Mouse (Mus musculus) forebrain, embryonic 13.5 days (tissue): ENCODE results near the gene S100pbp. TPM values are rescaled to one million over a fixed set of nuclear protein-coding genes. Genes with fewer than 3 reads are reported as not detected.

Experiments
- ATAC-seq: fragments of 200-750 bp; cut with Nextera tagmentation; 2 replicates; pipeline ENCODE4 v1.8.0; 2017
- H3K27ac ChIP-seq: fragments of 300-500 bp; sonication (generic); 2 replicates; pipeline ENCODE4 v1.5.1; 2015; ENCODE audit warnings: inconsistent platforms, mild to moderate bottlenecking, moderate library complexity
- H3K27me3 ChIP-seq: fragments of 300-500 bp; sonication (generic); 2 replicates; pipeline ENCODE4 v1.6.1; 2015; ENCODE audit warnings: mild to moderate bottlenecking, inconsistent platforms
- H3K36me3 ChIP-seq: fragments of 300-500 bp; sonication (generic); 2 replicates; pipeline ENCODE4 v1.6.1; 2015; ENCODE audit warnings: mild to moderate bottlenecking, inconsistent platforms; ENCODE audit not compliant: poor library complexity, severe bottlenecking
- H3K4me1 ChIP-seq: fragments of 300-500 bp; sonication (generic); 2 replicates; pipeline ENCODE4 v1.6.1; 2015; ENCODE audit warnings: inconsistent platforms
- H3K4me2 ChIP-seq: fragments of 300-500 bp; sonication (generic); 2 replicates; pipeline ENCODE4 v1.6.1; 2015; ENCODE audit warnings: inconsistent platforms, mild to moderate bottlenecking, moderate library complexity
- H3K4me3 ChIP-seq: fragments of 300-500 bp; sonication (generic); 2 replicates; pipeline ENCODE4 v1.5.1; 2015; ENCODE audit warnings: mild to moderate bottlenecking, inconsistent platforms
- H3K9ac ChIP-seq: fragments of 300-500 bp; sonication (generic); 2 replicates; pipeline ENCODE4 v1.6.1; 2015; ENCODE audit warnings: mild to moderate bottlenecking, inconsistent platforms
- H3K9me3 ChIP-seq: fragments of 300-500 bp; sonication (generic); replicated peaks from 2 replicates; pipeline ENCODE4 v1.6.1; 2016; ENCODE audit warnings: inconsistent platforms
- WGBS: fragments of 180-500 bp; shearing (Covaris S2); methylation state at CpG from one replicate; pipeline ENCODE4 v1.1.7; 2015; 5-methylcytosine and 5-hydroxymethylcytosine counted together
- polyA plus RNA-seq: library from polyadenylated mRNA; unstranded; fragments of >200 nt; fragmentation: Nextera tagmentation; extraction: Ambion mirVana; gene quantifications from 2 replicates; pipeline ENCODE4 v1.2.1, GENCODE M21; 2015

The S100pbp gene
- polyA plus RNA-seq, 1 experiment from 2014 or later: 15.6 TPM

DNA sequence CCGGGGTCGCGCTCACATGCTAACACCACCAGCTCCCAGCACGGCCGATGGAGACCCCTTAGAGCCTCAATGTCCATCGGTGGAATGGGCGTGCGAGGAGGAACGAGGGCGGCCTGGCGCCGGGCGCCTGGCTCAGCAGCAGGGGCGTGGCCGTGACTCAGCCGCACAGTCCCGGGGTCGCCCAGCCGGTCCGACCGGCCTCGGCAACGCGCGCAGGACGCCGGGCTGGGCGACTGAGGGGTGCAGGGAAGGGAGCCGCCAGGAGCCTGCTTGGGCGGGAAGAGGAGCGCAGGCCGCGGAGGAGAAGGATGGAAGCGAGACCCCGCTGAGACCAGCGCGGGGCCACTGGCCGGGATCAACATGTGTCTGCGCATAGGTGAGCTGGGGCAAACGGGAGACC is 84.2 kb downstream of the S100pbp start, which contains the start of gene Tmem54:
TSS of gene Tmem54 (plus strand) at position 193 of the 400 bp plus-strand sequence.
- WGBS: 1% methylated on average over 40 of the region's 40 CpGs
- no peak for ATAC-seq
- peak within 1 kb of the TSS; percentile 34; the same call in 1 of the 2 replicates for H3K9ac ChIP-seq
- H3K27me3 ChIP-seq: peaks cover 61% of the 10 kb centered on the region
- peak within 1 kb of the TSS; percentile 52 for H3K4me2 ChIP-seq
- H3K36me3 ChIP-seq: no peaks in the 10 kb centered on the region
- peaks cover 6% of the 10 kb centered on the region; the same call in 1 of the 2 replicates for H3K4me1 ChIP-seq
- no peaks in the 10 kb centered on the region for H3K9me3 ChIP-seq
- H3K27ac ChIP-seq: no peak within 1 kb of the TSS
- peak within 1 kb of the TSS; percentile 25 for H3K4me3 ChIP-seq

DNA sequence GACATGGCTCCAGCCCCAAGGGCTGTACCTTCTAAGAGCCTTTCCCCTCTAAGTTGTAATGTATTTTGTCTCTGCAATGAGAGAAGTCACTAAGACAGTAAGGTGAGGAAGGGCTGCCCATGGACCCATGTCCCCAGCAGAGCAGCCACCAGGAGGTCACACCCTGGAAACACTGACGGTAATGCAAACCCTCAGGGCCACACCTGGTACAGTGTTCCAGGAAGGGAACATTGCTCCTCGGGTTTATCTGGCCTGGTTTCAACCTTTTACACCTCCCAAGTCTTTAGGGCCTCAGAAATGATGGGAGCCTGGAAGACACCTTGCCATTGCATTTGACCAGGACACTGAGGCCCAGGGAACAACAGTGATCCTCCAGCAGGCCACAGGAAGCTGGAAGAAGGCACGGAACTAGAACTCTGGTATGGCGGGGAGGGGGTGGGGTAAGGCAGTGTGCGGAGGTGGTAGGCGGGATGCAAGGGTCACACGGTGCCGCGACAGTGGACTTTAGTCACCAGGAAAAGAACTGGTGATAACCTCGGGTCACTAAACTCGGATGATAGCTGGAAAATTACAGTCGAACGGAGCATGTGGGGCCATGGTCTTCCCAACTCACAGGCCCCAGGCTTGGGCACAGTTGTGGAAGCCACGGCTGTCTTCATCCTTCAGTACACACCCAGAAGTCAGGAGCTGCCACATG is 87.2 kb downstream of the S100pbp start:
- Histone ChIP-seq H3K9me3 (no peaks in the 10 kb centered on the region), H3K4me1 (peaks cover 6% of the 10 kb centered on the region; the same call in 1 of the 2 replicates), H3K4me2 (no peak overlapping the region), H3K27me3 (peaks cover 47% of the 10 kb centered on the region), H3K9ac (no peak overlapping the region), H3K27ac (no peak overlapping the region), H3K4me3 (no peak overlapping the region), H3K36me3 (no peaks in the 10 kb centered on the region)
- ATAC-seq: no peak
- 84% methylated on average over 14 of the region's 14 CpGs for WGBS

Other genes starting within 250 kb of the S100pbp start
- 11.3 and 13.5 TPM in 2 replicates for gene Azin2, start 227.3 kb downstream of the S100pbp start, polyA plus RNA-seq
- gene Ak2, start 197.8 kb downstream of the S100pbp start, polyA plus RNA-seq: 155 and 166 TPM in 2 replicates
- gene Rnf19b, start 131.5 kb downstream of the S100pbp start, polyA plus RNA-seq: 12.9 and 15.2 TPM in 2 replicates
- not detected in 2 replicates for gene Tmem54, start 84.2 kb downstream of the S100pbp start, polyA plus RNA-seq
- gene Hpca, start 67.7 kb downstream of the S100pbp start, polyA plus RNA-seq: 19.6 and 20.4 TPM in 2 replicates
- 0.93 and 1.1 TPM in 2 replicates for gene Fndc5, start 52.7 kb downstream of the S100pbp start, polyA plus RNA-seq
- 100 and 106 TPM in 2 replicates for gene Yars, start within 50 bp of the S100pbp start, polyA plus RNA-seq
- 3.7 and 3.8 TPM in 2 replicates for gene C77080, start 71.7 kb upstream of the S100pbp start, polyA plus RNA-seq
- gene Sync, start 97.9 kb upstream of the S100pbp start, polyA plus RNA-seq: 0.18 and 0.19 TPM in 2 replicates
- 534 and 564 TPM in 2 replicates for gene Rbbp4, start 145.6 kb upstream of the S100pbp start, polyA plus RNA-seq
- 33.8 and 36.2 TPM in 2 replicates for gene Zbtb8os, start 146.0 kb upstream of the S100pbp start, polyA plus RNA-seq
- gene Zbtb8a, start 188.4 kb upstream of the S100pbp start, polyA plus RNA-seq: 12.9 and 13.6 TPM in 2 replicates